Mouse (Mus musculus): ENCODE measurements at regions not wholly inside any gene's neighbourhood (a gene's known extent, or its start where the extent isn't known, plus 50 kb on each side); places are given as distances from the start of the nearest gene placed in this dataset.

- TF ChIP-seq CTCF (IDR thresholded peaks at IDR 0.05; ENCODE audit: insufficient read depth, low read length) (no peak), POLR2A (IDR thresholded peaks at IDR 0.05; ENCODE audit: borderline replicate concordance, extremely low read depth, low read depth, low read length) (no peak)
Observed at GRCm38 (mm10) chr7:133262161-133262560, 138.0 kb upstream of the Ctbp2 start.
